Mouse (Mus musculus): ENCODE results near the gene Plekha1.

DNA sequence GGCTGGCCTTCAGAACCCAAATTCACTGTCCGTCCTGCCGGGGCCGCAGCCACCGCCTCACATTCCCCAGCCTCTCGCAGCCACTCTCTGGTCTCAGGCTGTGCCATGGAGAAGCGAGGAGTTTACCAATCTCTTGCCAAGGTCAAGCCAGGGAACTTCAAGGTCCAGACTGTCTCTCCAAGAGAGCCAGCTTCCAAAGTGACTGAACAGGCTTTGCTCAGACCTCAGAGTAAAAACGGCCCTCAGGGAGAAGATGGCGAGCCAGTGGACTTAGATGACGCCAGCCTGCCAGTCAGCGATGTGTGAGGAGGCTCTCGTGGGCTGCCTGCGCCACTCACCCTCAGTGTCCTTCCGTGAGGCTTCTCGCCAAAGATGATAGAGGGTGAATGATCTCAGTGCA, 45.3 kb downstream of the Plekha1 start:
- TF ChIP-seq CTCF (conservative IDR thresholded peaks at IDR 0.05; ENCODE audit: low read length) (no peak), NANOG (IDR thresholded peaks at IDR 0.05; ENCODE audit: borderline replicate concordance, low read length) (no peak), POU5F1 (IDR thresholded peaks at IDR 0.05; ENCODE audit: borderline replicate concordance, low read length) (no peak)
